Mouse (Mus musculus) olfactory bulb, adult 2 months (tissue): ENCODE results near the gene Zfp978. TPM values are rescaled to one million over a fixed set of nuclear protein-coding genes. Genes with fewer than 3 reads are reported as not detected.
"Not testable (repeated sequence)": the region's sequence is repeated elsewhere in the genome, so short reads cannot be mapped to it uniquely, and the experiment has no call there.

ENCODE experiments used
- H3K27ac ChIP-seq: fragments of 200-500 bp; 2 replicates; pipeline ENCODE4 v1.5.1; 2012; ENCODE audit warnings: low read depth, low read length; ENCODE audit not compliant: insufficient read depth
- H3K4me1 ChIP-seq: fragments of 200-500 bp; 2 replicates; pipeline ENCODE4 v1.6.1; 2012; ENCODE audit warnings: low read length; ENCODE audit not compliant: control insufficient read depth, insufficient read depth
- H3K4me3 ChIP-seq: fragments of 200-500 bp; 2 replicates; pipeline ENCODE4 v1.5.1; 2012; ENCODE audit warnings: mild to moderate bottlenecking, low read depth, low read length, moderate library complexity; ENCODE audit not compliant: insufficient read depth
- CTCF ChIP-seq: fragments of 200-500 bp; IDR thresholded peaks from 2 replicates; pipeline ENCODE4 v1.5.1; 2012; ENCODE audit warnings: low read depth, mild to moderate bottlenecking, low read length, moderate library complexity; ENCODE audit not compliant: insufficient read depth
- POLR2A ChIP-seq: fragments of 200-500 bp; IDR thresholded peaks from 2 replicates; pipeline ENCODE4 v1.6.1; 2012; ENCODE audit warnings: mild to moderate bottlenecking, low read depth, low read length, moderate library complexity; ENCODE audit not compliant: insufficient read depth
- WGBS: fragments of 180-500 bp; shearing (Covaris S2); methylation state at CpG from one replicate; pipeline ENCODE4 v1.1.7; 2018; 5-methylcytosine and 5-hydroxymethylcytosine counted together
- polyA plus RNA-seq: library from polyadenylated mRNA; stranded (reverse); fragments of >200 nt; gene quantifications from 2 replicates; pipeline ENCODE4 v1.2.4, GENCODE M21; 2012; ENCODE audit warnings: low replicate concordance; ENCODE audit not compliant: missing spikeins, insufficient read depth, insufficient read length

The Zfp978 gene
- polyA plus RNA-seq, 1 experiment: not detected

- no peak overlapping the region for H3K27ac ChIP-seq
- H3K4me3 ChIP-seq: peak overlapping the region; percentile 86
- 0 out of 2 replicates have a peak, but pooled peaks cover 3% of the 10 kb centered on the region for H3K4me1 ChIP-seq
- TF ChIP-seq CTCF: no peak
- TF ChIP-seq POLR2A: peak; percentile 57; the same call in 1 of the 2 replicates
- 1% methylated on average over 63 of the region's 75 CpGs for WGBS
These were observed 45.8 kb downstream of the Zfp978 start for GRCm38 (mm10) chr4:147406735-147407462.

- TF ChIP-seq CTCF: no peak
- TF ChIP-seq POLR2A: no peak
- Histone ChIP-seq H3K27ac (no peak overlapping the region), H3K4me3 (peak overlapping the region; percentile 86), H3K4me1 (0 out of 2 replicates have a peak, but pooled peaks cover 3% of the 10 kb centered on the region)
- 5% methylated on average over 13 of the region's 13 CpGs for WGBS
These were observed 46.3 kb downstream of the Zfp978 start for GRCm38 (mm10) chr4:147407463-147407822.

- not testable (repeated sequence) for H3K4me1 ChIP-seq, H3K27ac ChIP-seq, H3K4me3 ChIP-seq
- WGBS: 69% methylated on average over 1 of the region's 1 CpGs
These were observed 55.3 kb downstream of the Zfp978 start for GRCm38 (mm10) chr4:147416365-147416764.

GRCm38 (mm10) chr4:147417157-147417778 is 56.2 kb downstream of the Zfp978 start:
- no peaks in the 10 kb centered on the region for H3K4me1 ChIP-seq
- H3K4me3 ChIP-seq: no peak overlapping the region
- TF ChIP-seq CTCF (no peak), POLR2A (no peak)
- 54% methylated on average over 8 of the region's 8 CpGs for WGBS
- H3K27ac ChIP-seq: no peak overlapping the region

- no peak for TF ChIP-seq POLR2A
- no peak overlapping the region for H3K27ac ChIP-seq
- H3K4me1 ChIP-seq: no peaks in the 10 kb centered on the region
- no peak overlapping the region for H3K4me3 ChIP-seq
- 67% methylated on average over 10 of the region's 10 CpGs for WGBS
These were observed 56.8 kb downstream of the Zfp978 start for GRCm38 (mm10) chr4:147417921-147418320.

GRCm38 (mm10) chr4:147418333-147418732 is 57.2 kb downstream of the Zfp978 start:
- H3K4me1 ChIP-seq, H3K27ac ChIP-seq, H3K4me3 ChIP-seq: not testable (repeated sequence)
- 56% methylated on average over 7 of the region's 7 CpGs for WGBS

GRCm38 (mm10) chr4:147419190-147419589 is 58.1 kb downstream of the Zfp978 start:
- H3K4me1 ChIP-seq, H3K4me3 ChIP-seq, H3K27ac ChIP-seq: not testable (repeated sequence)
- WGBS: 83% methylated on average over 8 of the region's 8 CpGs

GRCm38 (mm10) chr4:147419756-147420590 is 58.9 kb downstream of the Zfp978 start:
- not testable (repeated sequence) for H3K27ac ChIP-seq, H3K4me1 ChIP-seq, H3K4me3 ChIP-seq
- 81% methylated on average over 5 of the region's 5 CpGs for WGBS

- Histone ChIP-seq H3K27ac (no peak overlapping the region), H3K4me1 (no peaks in the 10 kb centered on the region), H3K4me3 (no peak overlapping the region)
- 66% methylated on average over 3 of the region's 3 CpGs for WGBS
- TF ChIP-seq CTCF: no peak
- no peak for TF ChIP-seq POLR2A
These were observed 59.7 kb downstream of the Zfp978 start for GRCm38 (mm10) chr4:147420794-147421193.

- H3K4me3 ChIP-seq, H3K27ac ChIP-seq, H3K4me1 ChIP-seq: not testable (repeated sequence)
- WGBS: 33% methylated on average over 1 of the region's 1 CpGs
These were observed 60.2 kb downstream of the Zfp978 start for GRCm38 (mm10) chr4:147421316-147421715.
